9 mouse cellular contexts compared by ENCODE assay signal in genomic region chr13:22033741-22034442, GRCm38 (mm10). TPM values are rescaled to one million over a fixed set of nuclear protein-coding genes. Genes with fewer than 3 reads are reported as not detected.
DNase-seq lines count a peak whose midpoint lies in the region; ATAC-seq and TF ChIP-seq lines count a peak whose summit lies in the region.
"Had no signal": no experiment of that assay in that cellular context is flagged by ENCODE, and none has a peak within 500 bp of the region (broad histone marks: within the 10 kb centered on the region; RNA-seq: fewer than 3 reads in every experiment).

No protein-coding gene starts in this region.

- peak overlapping the region; percentile 57 for H3K4me3 ChIP-seq in heart, embryonic 10.5 days
- peak overlapping the region; percentile 40 for H3K4me3 ChIP-seq in embryonic facial prominence, embryonic 12.5 days
- peak overlapping the region; percentile 37 for H3K4me3 ChIP-seq in limb, embryonic 11.5 days (ENCODE audit: low read depth, low read length)
- H3K4me3 ChIP-seq in lung, adult 2 months (replicated peaks; ENCODE audit: extremely low read depth, low read depth, low read length): no peak overlapping the region

- H3K27ac ChIP-seq in heart, embryonic 10.5 days: peak overlapping the region; percentile 86
- peak overlapping the region; percentile 91 for H3K27ac ChIP-seq in embryonic facial prominence, embryonic 12.5 days
- peak overlapping the region; percentile 96 for H3K27ac ChIP-seq in limb, embryonic 11.5 days (replicated peaks; ENCODE audit: low read depth, low read length)

- no peaks in the 10 kb centered on the region for H3K36me3 ChIP-seq in heart, embryonic 10.5 days
- H3K36me3 ChIP-seq in embryonic facial prominence, embryonic 12.5 days: no peaks in the 10 kb centered on the region
- H3K36me3 ChIP-seq in limb, embryonic 11.5 days (ENCODE audit: control insufficient read depth, insufficient read depth, low read length): no peaks in the 10 kb centered on the region

- H3K4me2 ChIP-seq in embryonic facial prominence, embryonic 12.5 days (replicated peaks): peak overlapping the region; percentile 66
- H3K4me2 ChIP-seq in limb, embryonic 11.5 days (ENCODE audit: low read depth, severe bottlenecking): peak overlapping the region; percentile 54

- peaks cover 11% of the 10 kb centered on the region; the same call in 1 of the 2 replicates for H3K4me1 ChIP-seq in heart, embryonic 10.5 days
- H3K4me1 ChIP-seq in embryonic facial prominence, embryonic 12.5 days: peaks cover 11% of the 10 kb centered on the region; the same call in 1 of the 2 replicates
- peaks cover 7% of the 10 kb centered on the region for H3K4me1 ChIP-seq in limb, embryonic 11.5 days (ENCODE audit: control insufficient read depth, insufficient read depth, low read length)
- peaks cover 3% of the 10 kb centered on the region for H3K4me1 ChIP-seq in lung, adult 2 months (ENCODE audit: control insufficient read depth, insufficient read depth, low read length)

- ATAC-seq in embryonic facial prominence, embryonic 12.5 days (ENCODE audit: insufficient number of reproducible peaks, insufficient read depth, low FRiP score, low TSS enrichment): no peak
- ATAC-seq in limb, embryonic 11.5 days (ENCODE audit: insufficient number of reproducible peaks, low FRiP score, low TSS enrichment, low read depth): no peak
- ATAC-seq in activated CD4-positive, CD25-positive, alpha-beta regulatory T cell, adult 4 months: no peak

- no peaks in the 10 kb centered on the region for H3K27me3 ChIP-seq in heart, embryonic 10.5 days (ENCODE audit: insufficient read depth, poor library complexity, severe bottlenecking)
- H3K27me3 ChIP-seq in embryonic facial prominence, embryonic 12.5 days: no peaks in the 10 kb centered on the region
- H3K27me3 ChIP-seq in limb, embryonic 11.5 days (ENCODE audit: control insufficient read depth, insufficient read depth, low read length): no peaks in the 10 kb centered on the region

- no peaks in the 10 kb centered on the region for H3K9me3 ChIP-seq in heart, embryonic 10.5 days
- no peaks in the 10 kb centered on the region for H3K9me3 ChIP-seq in embryonic facial prominence, embryonic 12.5 days
- no peaks in the 10 kb centered on the region for H3K9me3 ChIP-seq in limb, embryonic 11.5 days (ENCODE audit: control insufficient read depth, low read length)

- intact Hi-C loops in heart, postnatal 10 days (cut with DNase I): loop anchor here (10.0 kb wide), 1 partner anchor 209 kb away; no protein-coding TSS in a partner anchor

- no peak for TF ChIP-seq CTCF in lung, adult 2 months (IDR thresholded peaks at IDR 0.05; ENCODE audit: insufficient read depth, low read length)

- TF ChIP-seq POLR2A in lung, adult 2 months (IDR thresholded peaks at IDR 0.05; ENCODE audit: borderline replicate concordance, extremely low read depth, low read depth, low read length): no peak

- 64% methylated on average over 5 of the region's 5 CpGs for WGBS in heart, embryonic 10.5 days
- 46% methylated on average over 5 of the region's 5 CpGs for WGBS in embryonic facial prominence, embryonic 12.5 days
- WGBS in limb, embryonic 11.5 days: 55% methylated on average over 5 of the region's 5 CpGs
- WGBS in lung, adult 2 months: 44% methylated on average over 5 of the region's 5 CpGs

- peak overlapping the region; percentile 62 for H3K9ac ChIP-seq in embryonic facial prominence, embryonic 12.5 days
- H3K9ac ChIP-seq in limb, embryonic 11.5 days (ENCODE audit: low read length): peak overlapping the region; percentile 22; the same call in 1 of the 2 replicates

- no peak for DNase-seq in heart, embryonic 10.5 days (ENCODE audit: low spot score)
- no peak for DNase-seq in heart, postnatal 10 days
- peak; percentile 54 for DNase-seq in 3134 (ENCODE audit: extremely low read depth, insufficient read length, low spot score)
- peak; percentile 36 for DNase-seq in limb, embryonic 11.5 days (ENCODE audit: low spot score)
- DNase-seq in cerebellum, postnatal 36 days: no peak
- DNase-seq in lung, adult 2 months: no peak
- DNase-seq: cerebellum, adult 11 months had no signal

RNA-seq across cellular contexts. Expression of gene Hist1h2ah, which starts 1.5 kb away (rescaled TPM):
- 3.5 and 4.5 TPM in 2 replicates for polyA plus RNA-seq in heart, embryonic 10.5 days (2016; fragmentation: Nextera tagmentation; extraction: Ambion mirVana)
- 100 to 1,000 TPM; 181 to 187 TPM for total RNA-seq in heart, postnatal 10 days (2021)
- polyA plus RNA-seq in embryonic facial prominence, embryonic 12.5 days (2016; fragmentation: Nextera tagmentation; extraction: Ambion mirVana): 8.0 and 8.3 TPM in 2 replicates
- polyA plus RNA-seq in limb, embryonic 11.5 days (2014; fragmentation: Nextera tagmentation; extraction: Ambion mirVana): 5.5 and 22.0 TPM in 2 replicates
- 100 to 1,000 TPM in 1 of 2 experiments, not detected in 1; 174 TPM for polyA plus RNA-seq in activated CD4-positive, CD25-positive, alpha-beta regulatory T cell, adult 4 months (2017; shearing (Covaris generic))
- 0.87 and 1.8 TPM in 2 replicates for polyA plus RNA-seq in lung, adult 2 months (2012; rRNA removed)

RNA-seq across cellular contexts. Expression of gene Hist1h2bk, which starts 1.8 kb away (rescaled TPM):
- polyA plus RNA-seq in heart, embryonic 10.5 days (2016; fragmentation: Nextera tagmentation; extraction: Ambion mirVana): 3.1 and 6.4 TPM in 2 replicates
- 100 to 1,000 TPM; 213 to 221 TPM for total RNA-seq in heart, postnatal 10 days (2021)
- 19.4 and 20.1 TPM in 2 replicates for polyA plus RNA-seq in embryonic facial prominence, embryonic 12.5 days (2016; fragmentation: Nextera tagmentation; extraction: Ambion mirVana)
- polyA plus RNA-seq in limb, embryonic 11.5 days (2014; fragmentation: Nextera tagmentation; extraction: Ambion mirVana): 13.8 and 14.0 TPM in 2 replicates
- 1 to 10 TPM; 2.6 to 4.2 TPM for polyA plus RNA-seq in activated CD4-positive, CD25-positive, alpha-beta regulatory T cell, adult 4 months (2017; shearing (Covaris generic))
- 0.74 and 3.1 TPM in 2 replicates for polyA plus RNA-seq in lung, adult 2 months (2012; rRNA removed)

RNA-seq across cellular contexts. Expression of gene Hist1h4i, which starts 7.3 kb away (rescaled TPM):
- polyA plus RNA-seq in heart, embryonic 10.5 days (2016; fragmentation: Nextera tagmentation; extraction: Ambion mirVana): 10.6 and 21.8 TPM in 2 replicates
- total RNA-seq in heart, postnatal 10 days (2021): 10 to 100 TPM; 70.8 to 71.4 TPM
- polyA plus RNA-seq in embryonic facial prominence, embryonic 12.5 days (2016; fragmentation: Nextera tagmentation; extraction: Ambion mirVana): 26.8 and 29.2 TPM in 2 replicates
- 29.4 and 30.2 TPM in 2 replicates for polyA plus RNA-seq in limb, embryonic 11.5 days (2014; fragmentation: Nextera tagmentation; extraction: Ambion mirVana)
- polyA plus RNA-seq in activated CD4-positive, CD25-positive, alpha-beta regulatory T cell, adult 4 months (2017; shearing (Covaris generic)): 10 to 100 TPM in 1 of 2 experiments, 1 to 10 TPM in 1; 5.9 to 14.6 TPM
- 5.1 and 5.2 TPM in 2 replicates for polyA plus RNA-seq in lung, adult 2 months (2012; rRNA removed)

RNA-seq across cellular contexts. Expression of gene Hist1h2ag, which starts 8.9 kb away (rescaled TPM):
- polyA plus RNA-seq in heart, embryonic 10.5 days (2016; fragmentation: Nextera tagmentation; extraction: Ambion mirVana): 18.7 and 42.5 TPM in 2 replicates
- 100 to 1,000 TPM; 142 to 176 TPM for total RNA-seq in heart, postnatal 10 days (2021)
- polyA plus RNA-seq in embryonic facial prominence, embryonic 12.5 days (2016; fragmentation: Nextera tagmentation; extraction: Ambion mirVana): 117 and 124 TPM in 2 replicates
- polyA plus RNA-seq in limb, embryonic 11.5 days (2014; fragmentation: Nextera tagmentation; extraction: Ambion mirVana): 75.3 and 79.2 TPM in 2 replicates
- not detected for polyA plus RNA-seq in activated CD4-positive, CD25-positive, alpha-beta regulatory T cell, adult 4 months (2017; shearing (Covaris generic))
- polyA plus RNA-seq in lung, adult 2 months (2012; rRNA removed): 0.54 and 1.1 TPM in 2 replicates

RNA-seq across cellular contexts. Expression of gene Hist1h2bj, which starts 9.1 kb away (rescaled TPM):
- polyA plus RNA-seq in heart, embryonic 10.5 days (2016; fragmentation: Nextera tagmentation; extraction: Ambion mirVana): 8.3 and 12.9 TPM in 2 replicates
- 100 to 1,000 TPM; 116 to 123 TPM for total RNA-seq in heart, postnatal 10 days (2021)
- polyA plus RNA-seq in embryonic facial prominence, embryonic 12.5 days (2016; fragmentation: Nextera tagmentation; extraction: Ambion mirVana): 15.2 and 17.7 TPM in 2 replicates
- 18.9 and 19.9 TPM in 2 replicates for polyA plus RNA-seq in limb, embryonic 11.5 days (2014; fragmentation: Nextera tagmentation; extraction: Ambion mirVana)
- 10 to 100 TPM in 1 of 2 experiments, 1 to 10 TPM in 1; 4.4 to 13.9 TPM for polyA plus RNA-seq in activated CD4-positive, CD25-positive, alpha-beta regulatory T cell, adult 4 months (2017; shearing (Covaris generic))
- polyA plus RNA-seq in lung, adult 2 months (2012; rRNA removed): 1.8 and 3.5 TPM in 2 replicates

Comparison
In these comparisons a context has a peak if more than half of its experiments do, and no peak if none do; other contexts are left out.
1. DNase-seq: peak in 3134 (single experiment) and limb, embryonic 11.5 days (single experiment); none in heart, embryonic 10.5 days (single experiment), heart, postnatal 10 days (0 of 2), cerebellum, postnatal 36 days (0 of 2) and lung, adult 2 months (single experiment).
2. Peak in every context shown above with its lines, with median percentiles within 50 percentile points of each other: H3K27ac ChIP-seq.